Mouse (Mus musculus): ENCODE data around the gene Kdelc1.

DNA sequence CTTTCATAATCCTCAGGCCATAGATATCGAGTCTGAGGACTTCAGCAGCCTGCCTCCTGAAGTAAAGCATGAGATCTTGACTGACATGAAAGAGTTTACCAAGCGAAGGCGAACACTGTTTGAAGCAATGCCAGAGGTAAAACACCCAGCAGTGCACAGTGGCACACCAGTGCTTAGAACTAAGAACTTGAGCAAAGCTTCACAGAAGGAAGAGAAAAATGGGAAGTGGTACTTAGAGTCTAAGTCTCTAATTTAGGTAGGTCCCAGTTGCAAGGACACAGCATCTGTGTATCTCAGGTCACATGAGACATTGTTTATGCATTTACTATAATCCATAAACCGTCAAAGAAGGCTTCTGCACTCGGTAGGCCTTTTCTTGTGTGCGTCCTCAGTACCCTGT is 43.2 kb upstream of the Kdelc1 start:
- TF ChIP-seq CTCF (conservative IDR thresholded peaks at IDR 0.05 in 1 of 2, IDR thresholded peaks at IDR 0.05 in 1 of 2; ENCODE audit: low read depth in 2 of 2, low read length in 2 of 2): no peak
- TF ChIP-seq EP300 (IDR thresholded peaks at IDR 0.05; ENCODE audit: low read length): 0 out of 2 replicates have a peak, but pooled peaks have one; percentile 35
- no peak for TF ChIP-seq KAT2A (IDR thresholded peaks at IDR 0.05; ENCODE audit: insufficient replicate concordance, low read length)
- no peak for TF ChIP-seq MEF2A (IDR thresholded peaks at IDR 0.05; ENCODE audit: borderline replicate concordance, low read depth, low read length)
- no peak for TF ChIP-seq GABPA (IDR thresholded peaks at IDR 0.05; ENCODE audit: insufficient replicate concordance, low read depth, low read length)
- TF ChIP-seq POLR2A (IDR thresholded peaks at IDR 0.05; ENCODE audit: low read depth, low read length): no peak
- no peak for TF ChIP-seq NELFE (IDR thresholded peaks at IDR 0.05; ENCODE audit: low read depth, low read length)
- no peak for TF ChIP-seq HCFC1 (IDR thresholded peaks at IDR 0.05; ENCODE audit: low read depth, low read length)
- no peak for TF ChIP-seq TBP (conservative IDR thresholded peaks at IDR 0.05; ENCODE audit: low read depth, low read length)
